Mouse (Mus musculus) small intestine, adult 2 months (tissue): ENCODE measurements around the gene Gcnt7.

Source experiments
- CTCF ChIP-seq: fragments of 200-500 bp; IDR thresholded peaks from 2 replicates; pipeline ENCODE4 v1.5.1; 2012; ENCODE audit warnings: low read depth, mild to moderate bottlenecking, control low read depth, inconsistent platforms, low read length, moderate library complexity, mixed read lengths; ENCODE audit not compliant: insufficient replicate concordance, insufficient read length; ENCODE audit errors: extremely low read depth
- POLR2A ChIP-seq: fragments of 200-500 bp; IDR thresholded peaks from 2 replicates; pipeline ENCODE4 v1.6.1; 2012; ENCODE audit warnings: low read depth, mild to moderate bottlenecking, control low read depth, inconsistent platforms, low read length, moderate library complexity

GRCm38 (mm10) chr2:172500752-172501316 lies 42.4 kb upstream of the Gcnt7 start:
- TF ChIP-seq POLR2A (no peak), CTCF (no peak)
